Mouse (Mus musculus) G1E (cell line): ENCODE data around the gene Cfap100. TPM values are rescaled to one million over a fixed set of nuclear protein-coding genes. Genes with fewer than 3 reads are reported as not detected.

Experiments used
- ATAC-seq: 2 replicates; pipeline ENCODE4 v1.8.0; 2016; ENCODE audit warnings: mild to moderate bottlenecking; ENCODE audit not compliant: insufficient number of reproducible peaks, poor library complexity, low FRiP score, severe bottlenecking; ENCODE audit errors: extremely low read depth
- DNase-seq: peaks from one replicate; pipeline ENCODE4 v3.0.0; 2012; ENCODE audit warnings: low spot score
- H3K27me3 ChIP-seq: 2 replicates; pipeline ENCODE4 v1.6.1; 2012; ENCODE audit warnings: mild to moderate bottlenecking, low read length, inconsistent platforms; ENCODE audit not compliant: insufficient read depth
- H3K36me3 ChIP-seq: replicated peaks from 2 replicates; pipeline ENCODE3; 2012; ENCODE audit warnings: mild to moderate bottlenecking, inconsistent platforms
- H3K4me1 ChIP-seq: 2 replicates; pipeline ENCODE4 v1.6.1; 2012; ENCODE audit warnings: low read depth, low read length, inconsistent platforms, mixed read lengths; ENCODE audit not compliant: insufficient read depth
- H3K4me3 ChIP-seq: 2 replicates; pipeline ENCODE4 v1.5.1; 2012; ENCODE audit warnings: low read depth, mild to moderate bottlenecking, inconsistent platforms, low read length, moderate library complexity, mixed read lengths
- H3K9me3 ChIP-seq: replicated peaks from 2 replicates; pipeline ENCODE4 v1.6.1; 2012; ENCODE audit warnings: inconsistent platforms
- CTCF ChIP-seq: IDR thresholded peaks from 2 replicates; pipeline ENCODE4 v1.5.1; 2012; ENCODE audit warnings: low read depth, low read length, inconsistent platforms, mixed read lengths
- GATA1 ChIP-seq: IDR thresholded peaks from 2 replicates; pipeline ENCODE4 v1.6.1; 2012; ENCODE audit warnings: borderline replicate concordance, low read length, inconsistent platforms, mixed read lengths
- GATA2 ChIP-seq: IDR thresholded peaks from 2 replicates; pipeline ENCODE4 v1.6.1; 2012; ENCODE audit warnings: low read depth, low read length, inconsistent platforms, borderline replicate concordance
- POLR2AphosphoS5 ChIP-seq: IDR thresholded peaks from 2 replicates; pipeline ENCODE4 v1.6.1; 2012; ENCODE audit warnings: low read depth, low read length, inconsistent platforms; ENCODE audit not compliant: insufficient replicate concordance
- TAL1 ChIP-seq: conservative IDR thresholded peaks from 2 replicates; pipeline ENCODE4 v1.6.1; 2012; ENCODE audit warnings: low read depth, low read length, inconsistent platforms, mixed read lengths
- polyA plus RNA-seq: library from polyadenylated mRNA; stranded (reverse); fragments of >175 nt; gene quantifications from 2 replicates; pipeline ENCODE4 v1.2.3, GENCODE M21; 2012
- total RNA-seq, 2 experiments: library from RNA; stranded (forward) in 1 of 2; stranded (reverse) in 1 of 2; fragments of 200-1000 nt in 1 of 2; fragments of >200 nt in 1 of 2; fragmentation: Nextera tagmentation in 1 of 2; gene quantifications; 2 replicates each; pipeline ENCODE4 v1.2.3; 2014 to 2017

Gene Cfap100
- total and polyA plus RNA-seq, 3 experiments = 0.27 TPM; not detected in 2

DNA sequence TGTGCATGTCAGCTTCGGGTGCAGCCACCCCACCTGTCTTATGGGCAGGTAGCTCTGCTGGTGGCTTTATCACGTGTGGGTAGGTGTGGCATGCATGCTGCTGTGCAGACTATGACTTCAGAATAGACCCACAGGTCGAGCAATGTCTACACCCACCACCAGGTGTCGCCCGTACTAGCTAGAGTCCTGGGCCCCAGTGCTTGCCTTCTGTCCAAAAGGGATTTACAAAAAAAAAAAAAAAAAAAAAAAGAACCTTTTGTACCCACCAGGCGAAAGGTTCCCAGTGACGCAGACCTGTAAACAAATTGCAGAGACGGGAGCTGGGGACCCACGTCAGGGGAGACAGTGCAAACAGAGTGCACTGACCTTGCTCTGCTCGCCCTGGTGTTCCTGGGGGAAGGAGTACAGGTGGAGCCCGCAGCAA, 6.6 kb upstream of the Cfap100 start:
- peaks cover 19% of the 10 kb centered on the region for H3K27me3 ChIP-seq
- H3K4me1 ChIP-seq = peaks cover 12% of the 10 kb centered on the region; the same call in 1 of the 2 replicates
- DNase-seq (peak; percentile 50), ATAC-seq (peak; percentile 28; the same call in 1 of the 2 replicates)
- 0 out of 2 replicates have a peak, but pooled peaks cover 3% of the 10 kb centered on the region for H3K9me3 ChIP-seq
- H3K4me3 ChIP-seq = no peak overlapping the region
- peaks cover 7% of the 10 kb centered on the region for H3K36me3 ChIP-seq
- TF ChIP-seq CTCF (peak; percentile 35), GATA2 (no peak)

DNA sequence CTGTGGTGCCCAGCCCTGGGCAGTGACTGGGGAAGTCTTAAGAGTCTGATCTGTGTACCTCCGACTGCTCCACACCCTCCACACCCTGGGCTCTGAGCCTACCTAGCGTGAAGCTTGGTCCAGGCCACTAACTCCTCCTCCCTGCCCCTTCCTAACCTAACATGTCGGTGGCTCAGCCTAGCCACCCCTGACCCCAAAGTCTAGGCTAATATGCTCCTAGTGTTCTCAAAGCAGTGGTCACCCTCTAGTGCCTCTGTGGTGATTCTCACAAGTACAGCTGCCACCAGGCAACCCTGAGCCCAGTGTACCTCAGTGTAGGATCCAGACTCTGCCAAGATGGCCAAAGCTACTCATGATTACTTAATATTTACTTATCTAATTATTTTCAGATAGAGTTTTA, 6.1 kb upstream of the Cfap100 start:
- Histone ChIP-seq H3K27me3 (peaks cover 24% of the 10 kb centered on the region), H3K4me3 (no peak overlapping the region), H3K36me3 (peaks cover 7% of the 10 kb centered on the region), H3K4me1 (peaks cover 12% of the 10 kb centered on the region; the same call in 1 of the 2 replicates), H3K9me3 (0 out of 2 replicates have a peak, but pooled peaks cover 3% of the 10 kb centered on the region)
- DNase-seq (no peak), ATAC-seq (no peak)
- no peak for TF ChIP-seq POLR2AphosphoS5
- no peak for TF ChIP-seq CTCF

DNA sequence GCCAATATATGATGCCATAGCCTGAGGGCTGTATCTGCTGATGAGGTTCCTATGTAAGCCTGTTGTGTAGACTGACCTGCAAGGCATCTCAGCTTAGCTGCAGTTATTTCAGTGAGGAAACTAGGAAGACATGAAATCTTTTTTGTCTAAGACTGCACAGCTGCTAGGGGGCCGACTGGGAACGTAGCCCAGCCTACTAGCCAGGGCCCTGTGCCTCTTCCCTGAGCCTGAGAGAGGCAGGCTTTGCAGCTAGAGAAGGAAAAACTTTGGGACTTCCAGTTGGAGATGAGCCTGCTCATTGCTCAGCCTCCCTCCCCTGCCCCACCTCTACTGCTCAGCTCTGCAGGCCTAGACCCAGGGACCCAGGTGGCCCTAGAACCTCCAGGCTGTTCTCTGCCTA, 2.9 kb upstream of the Cfap100 start:
- H3K4me3 ChIP-seq = no peak overlapping the region
- DNase-seq = no peak
- peaks cover 4% of the 10 kb centered on the region for H3K36me3 ChIP-seq
- TF ChIP-seq TAL1 (no peak), CTCF (no peak), GATA2 (no peak), GATA1 (no peak), POLR2AphosphoS5 (no peak)
- peaks cover 48% of the 10 kb centered on the region for H3K27me3 ChIP-seq
- H3K4me1 ChIP-seq = peaks cover 11% of the 10 kb centered on the region
- no peak for ATAC-seq
- H3K9me3 ChIP-seq = no peaks in the 10 kb centered on the region

DNA sequence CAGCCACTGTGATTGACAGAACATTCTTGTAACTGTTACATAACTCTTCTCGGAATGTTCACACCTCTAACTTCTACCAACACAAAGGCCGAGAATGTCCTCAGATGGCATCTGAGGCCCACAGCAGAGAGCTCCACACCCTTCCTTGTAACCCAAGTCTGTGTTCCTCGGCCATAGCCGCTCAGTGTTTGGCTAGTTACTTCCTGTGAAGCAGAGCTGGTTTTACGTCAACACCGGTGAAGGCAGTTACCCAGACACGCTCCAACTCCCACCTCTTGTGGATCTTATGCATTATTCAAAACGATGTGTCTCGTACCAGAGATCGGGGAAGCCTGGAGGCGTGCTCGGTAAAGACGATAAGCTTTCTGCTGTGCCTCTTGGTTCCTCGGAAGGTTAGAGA, 1.3 kb upstream of the Cfap100 start:
- Histone ChIP-seq H3K27me3 (peaks cover 45% of the 10 kb centered on the region), H3K9me3 (no peaks in the 10 kb centered on the region), H3K4me3 (no peak overlapping the region), H3K4me1 (peaks cover 6% of the 10 kb centered on the region), H3K36me3 (no peaks in the 10 kb centered on the region)
- ATAC-seq (no peak), DNase-seq (no peak)
- TF ChIP-seq TAL1 (no peak), CTCF (no peak), GATA2 (no peak), POLR2AphosphoS5 (no peak), GATA1 (no peak)

DNA sequence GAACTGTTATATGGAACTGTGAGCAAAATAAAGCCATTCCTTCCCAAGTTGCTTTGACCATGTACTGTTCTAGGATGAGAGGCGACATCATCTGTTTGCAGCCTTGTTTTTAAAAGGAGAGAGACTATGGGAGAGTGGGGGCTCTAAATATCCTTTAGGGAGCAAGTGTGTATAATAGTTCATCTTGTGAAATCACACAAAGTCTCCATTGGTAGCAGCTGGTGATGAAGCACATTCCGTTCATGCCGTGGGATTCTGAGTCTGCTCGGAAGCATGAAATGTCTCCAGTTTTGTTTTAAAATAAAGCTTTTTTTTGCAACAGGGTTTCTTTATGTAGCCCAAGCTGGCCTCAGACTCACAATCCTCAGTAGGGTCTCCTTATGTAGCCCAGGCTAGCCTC, 2.6 kb downstream of the Cfap100 start:
- H3K36me3 ChIP-seq = no peaks in the 10 kb centered on the region
- no peak overlapping the region for H3K4me3 ChIP-seq
- DNase-seq (no peak), ATAC-seq (no peak)
- no peaks in the 10 kb centered on the region for H3K9me3 ChIP-seq
- TF ChIP-seq TAL1 (no peak), GATA1 (no peak), CTCF (no peak), POLR2AphosphoS5 (no peak), GATA2 (no peak)
- peaks cover 40% of the 10 kb centered on the region for H3K27me3 ChIP-seq
- H3K4me1 ChIP-seq = peaks cover 19% of the 10 kb centered on the region

DNA sequence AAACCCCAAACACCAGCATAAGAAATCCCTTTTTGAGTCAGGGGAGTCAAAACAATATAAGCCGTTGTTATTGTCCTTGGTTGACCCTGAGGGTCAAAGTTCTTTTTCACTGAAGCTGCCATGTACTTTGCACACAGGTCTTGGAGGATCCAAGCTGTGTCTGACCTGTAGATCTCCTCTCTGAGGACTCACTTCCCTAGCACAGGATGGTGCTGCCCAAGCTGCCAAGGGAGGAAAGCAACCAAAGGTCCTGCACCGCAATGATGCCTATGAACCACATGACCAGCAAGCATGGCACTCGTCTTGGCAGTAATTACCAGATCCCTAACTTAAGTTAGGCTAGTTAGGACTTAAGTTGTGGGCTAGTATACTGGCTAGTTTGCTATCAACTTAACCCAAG, 3.2 kb downstream of the Cfap100 start:
- H3K4me1 ChIP-seq = peaks cover 19% of the 10 kb centered on the region
- peaks cover 37% of the 10 kb centered on the region for H3K27me3 ChIP-seq
- H3K36me3 ChIP-seq = no peaks in the 10 kb centered on the region
- no peak for DNase-seq
- TF ChIP-seq GATA2 = no peak
- no peak for TF ChIP-seq CTCF
- TF ChIP-seq POLR2AphosphoS5 = no peak
- no peak for TF ChIP-seq TAL1
- no peak for TF ChIP-seq GATA1
- H3K4me3 ChIP-seq = no peak overlapping the region
- ATAC-seq = no peak
- no peaks in the 10 kb centered on the region for H3K9me3 ChIP-seq

DNA sequence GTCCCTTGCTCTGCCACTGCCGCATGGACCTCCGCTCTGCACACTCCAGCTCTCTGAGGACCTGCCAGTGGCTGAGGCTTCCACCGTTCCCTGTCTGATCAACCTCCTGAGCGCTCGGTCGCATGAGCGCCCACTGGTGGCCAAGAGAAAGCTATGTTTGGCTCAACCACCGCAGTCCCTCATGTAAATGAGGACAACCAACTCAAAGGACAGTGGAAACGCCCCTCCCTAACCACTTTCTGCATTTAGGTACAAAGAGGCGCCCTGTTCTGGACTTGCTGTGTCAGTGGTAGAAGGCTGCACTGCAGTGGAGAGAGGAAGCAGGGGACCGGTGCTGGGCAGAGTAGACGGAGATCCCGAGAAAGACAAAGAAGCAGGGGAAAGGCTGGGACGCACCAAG, 6.0 kb downstream of the Cfap100 start:
- H3K9me3 ChIP-seq = no peaks in the 10 kb centered on the region
- TF ChIP-seq GATA2 (no peak), POLR2AphosphoS5 (no peak), TAL1 (no peak), GATA1 (no peak), CTCF (peak; percentile 80)
- DNase-seq (peak; percentile 59), ATAC-seq (no peak; the same call in 1 of the 2 replicates)
- H3K36me3 ChIP-seq = no peaks in the 10 kb centered on the region
- peaks cover 13% of the 10 kb centered on the region for H3K4me1 ChIP-seq
- H3K27me3 ChIP-seq = peaks cover 39% of the 10 kb centered on the region
- H3K4me3 ChIP-seq = no peak overlapping the region
